Mouse (Mus musculus) limb, embryonic 12.5 days (tissue): Measurements from ENCODE around the gene Acbd4. TPM values are rescaled to one million over a fixed set of nuclear protein-coding genes. Genes with fewer than 3 reads are reported as not detected.
A peak's percentile ranks its signal among the peaks of the same experiment; 100 is the strongest.

Experiments
- ATAC-seq: fragments of 200-750 bp; cut with Nextera tagmentation; 2 replicates; pipeline ENCODE4 v1.8.0; 2017; ENCODE audit warnings: low read depth, moderate TSS enrichment; ENCODE audit not compliant: insufficient number of reproducible peaks, insufficient read depth, low FRiP score, low TSS enrichment
- H3K27ac ChIP-seq: fragments of 300-500 bp; sonication (generic); 2 replicates; pipeline ENCODE4 v1.5.1; 2016; ENCODE audit warnings: mild to moderate bottlenecking, moderate library complexity
- H3K27me3 ChIP-seq: fragments of 300-500 bp; sonication (generic); 2 replicates; pipeline ENCODE4 v1.6.1; 2016; ENCODE audit warnings: mild to moderate bottlenecking, moderate library complexity
- H3K36me3 ChIP-seq: fragments of 300-500 bp; sonication (generic); 2 replicates; pipeline ENCODE4 v1.6.1; 2016; ENCODE audit warnings: mild to moderate bottlenecking, moderate library complexity
- H3K4me1 ChIP-seq: fragments of 300-500 bp; sonication (generic); replicated peaks from 2 replicates; pipeline ENCODE4 v1.6.1; 2016
- H3K4me2 ChIP-seq: fragments of 300-500 bp; sonication (generic); 2 replicates; pipeline ENCODE4 v1.6.1; 2016; ENCODE audit warnings: mild to moderate bottlenecking, moderate library complexity
- H3K4me3 ChIP-seq: fragments of 300-500 bp; sonication (generic); replicated peaks from 2 replicates; pipeline ENCODE4 v1.5.1; 2016; ENCODE audit warnings: mild to moderate bottlenecking
- H3K9ac ChIP-seq: fragments of 300-500 bp; sonication (generic); replicated peaks from 2 replicates; pipeline ENCODE4 v1.6.1; 2016; ENCODE audit warnings: mild to moderate bottlenecking, moderate library complexity
- H3K9me3 ChIP-seq: fragments of 300-500 bp; sonication (generic); 2 replicates; pipeline ENCODE4 v1.6.1; 2016; ENCODE audit warnings: mild to moderate bottlenecking, moderate library complexity
- WGBS: fragments of 180-500 bp; shearing (Covaris S2); methylation state at CpG from one replicate; pipeline ENCODE4 v1.1.7; 2016; 5-methylcytosine and 5-hydroxymethylcytosine counted together
- polyA plus RNA-seq: library from polyadenylated mRNA; unstranded; fragments of >200 nt; fragmentation: Nextera tagmentation; extraction: Ambion mirVana; gene quantifications from 2 replicates; pipeline ENCODE4 v1.2.1, GENCODE M21; 2016

Acbd4 gene
- polyA plus RNA-seq, 1 experiment from 2014 or later, result 8.1 TPM

GRCm38 (mm10) chr11:103146386-103146785 is 44.9 kb downstream of the Acbd4 start:
- Histone ChIP-seq H3K27ac (no peak overlapping the region), H3K4me1 (peaks cover 25% of the 10 kb centered on the region), H3K9ac (no peak overlapping the region), H3K36me3 (no peaks in the 10 kb centered on the region), H3K9me3 (no peaks in the 10 kb centered on the region), H3K4me2 (no peak overlapping the region), H3K27me3 (no peaks in the 10 kb centered on the region), H3K4me3 (no peak overlapping the region)
- ATAC-seq, result no peak
- 89% methylated on average over 4 of the region's 4 CpGs for WGBS

DNA sequence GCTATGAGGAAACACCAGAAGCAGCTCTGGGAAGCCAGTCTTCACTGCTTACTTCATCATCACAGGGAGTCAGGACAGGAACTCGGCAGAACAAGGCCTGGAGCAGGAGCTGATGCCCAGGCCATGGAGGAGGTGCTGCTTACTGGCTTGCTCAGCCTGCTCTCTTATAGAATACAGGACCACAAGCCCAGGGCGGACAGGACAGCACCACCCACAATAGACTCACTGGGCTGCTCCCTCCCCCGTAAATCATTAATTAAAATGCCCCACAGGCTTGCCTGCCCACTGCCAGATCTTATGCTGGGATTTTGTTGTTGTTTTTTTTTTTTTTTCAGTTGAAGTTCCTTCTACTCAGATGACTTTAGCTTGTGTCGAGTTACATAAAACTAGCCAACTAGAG is 46.3 kb downstream of the Acbd4 start:
- Histone ChIP-seq H3K27ac (no peak overlapping the region), H3K9me3 (no peaks in the 10 kb centered on the region), H3K4me3 (no peak overlapping the region), H3K4me1 (peaks cover 11% of the 10 kb centered on the region), H3K9ac (no peak overlapping the region), H3K27me3 (no peaks in the 10 kb centered on the region), H3K36me3 (no peaks in the 10 kb centered on the region), H3K4me2 (no peak overlapping the region)
- no peak for ATAC-seq
- WGBS, result 66% methylated on average over 4 of the region's 4 CpGs

DNA sequence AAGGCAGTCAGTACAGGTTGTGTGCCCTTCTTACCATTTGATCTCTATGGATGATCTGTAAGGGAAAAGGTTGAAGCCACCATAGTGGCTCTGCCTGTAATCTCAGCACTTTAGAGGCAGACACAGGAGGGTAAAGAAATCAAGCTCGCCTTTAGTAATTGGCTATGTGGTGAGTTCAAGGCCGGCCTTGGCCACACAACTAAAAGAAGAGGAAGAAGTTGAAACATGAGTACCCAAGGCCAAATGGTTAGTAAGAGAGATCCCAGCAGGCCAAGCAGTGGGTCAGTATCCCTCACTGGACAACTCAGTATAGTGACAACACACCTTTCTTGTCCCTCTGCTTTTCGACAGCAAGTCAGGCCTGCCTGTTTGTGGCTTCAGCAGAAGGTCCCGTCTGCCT is 48.3 kb downstream of the Acbd4 start:
- ATAC-seq, result no peak
- H3K4me2 ChIP-seq, result no peak overlapping the region
- H3K27ac ChIP-seq, result no peak overlapping the region
- H3K9ac ChIP-seq, result no peak overlapping the region
- H3K36me3 ChIP-seq, result no peaks in the 10 kb centered on the region
- no peaks in the 10 kb centered on the region for H3K27me3 ChIP-seq
- no peak overlapping the region for H3K4me3 ChIP-seq
- no peaks in the 10 kb centered on the region for H3K9me3 ChIP-seq
- WGBS, result 86% methylated on average over 4 of the region's 4 CpGs
- H3K4me1 ChIP-seq, result peaks cover 3% of the 10 kb centered on the region

- ATAC-seq, result peak; percentile 88
- WGBS, result 2% methylated on average over 25 of the region's 25 CpGs
- H3K4me1 ChIP-seq, result no peaks in the 10 kb centered on the region; the same call in 1 of the 2 replicates
- no peak overlapping the region for H3K27ac ChIP-seq
- no peaks in the 10 kb centered on the region for H3K27me3 ChIP-seq
- H3K9me3 ChIP-seq, result no peaks in the 10 kb centered on the region
- H3K4me2 ChIP-seq, result peak overlapping the region; percentile 51
- peak overlapping the region; percentile 23 for H3K4me3 ChIP-seq
- peak overlapping the region; percentile 8; the same call in 1 of the 2 replicates for H3K9ac ChIP-seq
- no peaks in the 10 kb centered on the region for H3K36me3 ChIP-seq
Observed at GRCm38 (mm10) chr11:103158621-103159478, 57.4 kb downstream of the Acbd4 start.

- WGBS, result 87% methylated on average over 11 of the region's 11 CpGs
- Histone ChIP-seq H3K4me2 (no peak overlapping the region), H3K36me3 (no peaks in the 10 kb centered on the region), H3K27me3 (no peaks in the 10 kb centered on the region), H3K4me1 (no peaks in the 10 kb centered on the region; the same call in 1 of the 2 replicates), H3K9ac (no peak overlapping the region), H3K4me3 (no peak overlapping the region), H3K9me3 (no peaks in the 10 kb centered on the region), H3K27ac (no peak overlapping the region)
- ATAC-seq, result no peak
Observed at GRCm38 (mm10) chr11:103160738-103161137, 59.3 kb downstream of the Acbd4 start.

- Histone ChIP-seq H3K27ac (no peak overlapping the region), H3K4me1 (no peaks in the 10 kb centered on the region; the same call in 1 of the 2 replicates), H3K36me3 (no peaks in the 10 kb centered on the region), H3K4me3 (no peak overlapping the region), H3K9me3 (no peaks in the 10 kb centered on the region), H3K4me2 (no peak overlapping the region), H3K9ac (no peak overlapping the region), H3K27me3 (peaks cover 1% of the 10 kb centered on the region; the same call in 1 of the 2 replicates)
- WGBS, result 71% methylated on average over 7 of the region's 7 CpGs
- no peak for ATAC-seq
Observed at GRCm38 (mm10) chr11:103161449-103161848, 60.0 kb downstream of the Acbd4 start.

Other genes with a start within 250 kb of the Acbd4 start
- gene Eftud2, start 220.7 kb upstream of the Acbd4 start, polyA plus RNA-seq, result 260 and 269 TPM in 2 replicates
- 0.99 and 1.1 TPM in 2 replicates for gene Ccdc103, start 220.5 kb upstream of the Acbd4 start, polyA plus RNA-seq
- gene Fam187a, start 216.5 kb upstream of the Acbd4 start, polyA plus RNA-seq, result not detected in 2 replicates
- gene Gfap, start 200.8 kb upstream of the Acbd4 start, polyA plus RNA-seq, result 0.25 and 0.41 TPM in 2 replicates
- 10.3 and 13.1 TPM in 2 replicates for gene Kif18b, start 176.6 kb upstream of the Acbd4 start, polyA plus RNA-seq
- gene C1ql1, start 155.0 kb upstream of the Acbd4 start, polyA plus RNA-seq, result 1.3 and 1.6 TPM in 2 replicates
- gene Nmt1, start 73.5 kb upstream of the Acbd4 start, polyA plus RNA-seq, result 53.6 and 53.7 TPM in 2 replicates
- 167 and 192 TPM in 2 replicates for gene Dcakd, start 73.3 kb upstream of the Acbd4 start, polyA plus RNA-seq
- gene Plcd3, start within 50 bp of the Acbd4 start, polyA plus RNA-seq, result 2.9 and 3.6 TPM in 2 replicates
- 3.9 and 4.0 TPM in 2 replicates for gene Hexim1, start 14.5 kb downstream of the Acbd4 start, polyA plus RNA-seq
- gene Hexim2, start 30.7 kb downstream of the Acbd4 start, polyA plus RNA-seq, result 12.8 and 13.2 TPM in 2 replicates
- 0.78 and 1.4 TPM in 2 replicates for gene Fmnl1, start 69.4 kb downstream of the Acbd4 start, polyA plus RNA-seq
- gene 1700023F06Rik, start 106.9 kb downstream of the Acbd4 start, polyA plus RNA-seq, result 0.50 and 0.74 TPM in 2 replicates
- not detected in 2 replicates for gene Spata32, start 116.8 kb downstream of the Acbd4 start, polyA plus RNA-seq
- 4.2 and 4.7 TPM in 2 replicates for gene Map3k14, start 165.8 kb downstream of the Acbd4 start, polyA plus RNA-seq